Mouse (Mus musculus) heart, postnatal 0 days (tissue): ENCODE results near the gene Cyp19a1.

Experiments used
- CTCF ChIP-seq: IDR thresholded peaks from 2 replicates; pipeline ENCODE4 v1.5.1; 2016; ENCODE audit warnings: antibody characterized with exemption, control low read depth, low read depth
- EP300 ChIP-seq: IDR thresholded peaks from 2 replicates; pipeline ENCODE4 v1.6.1; 2016; ENCODE audit warnings: antibody characterized with exemption, low read depth

DNA sequence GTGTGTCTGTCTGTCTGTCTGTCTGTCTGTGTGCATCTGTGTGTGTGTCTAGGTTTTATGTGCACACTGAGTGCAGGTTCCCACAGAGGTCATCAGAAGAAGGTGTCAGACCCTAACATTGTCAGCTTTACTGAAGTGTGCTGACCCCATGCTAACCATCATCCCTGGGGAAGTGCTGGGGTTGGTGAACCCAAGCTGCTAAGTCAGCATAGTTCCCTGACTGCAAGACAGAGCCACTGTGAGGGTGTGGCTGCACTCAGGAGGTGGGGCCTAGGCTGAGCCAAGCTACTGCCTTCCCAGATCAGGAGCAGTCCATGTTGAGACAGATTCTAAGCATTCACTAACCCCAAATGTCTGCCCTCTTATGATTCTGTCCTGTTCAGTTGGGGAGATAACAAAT is 31.9 kb upstream of the Cyp19a1 start:
- TF ChIP-seq CTCF (no peak), EP300 (no peak)
